29 mouse cellular contexts compared by ENCODE assay signal in genomic region chr9:106412210-106412609, GRCm38 (mm10). TPM values are rescaled to one million over a fixed set of nuclear protein-coding genes. Genes with fewer than 3 reads are reported as not detected.
DNase-seq lines count a peak whose midpoint lies in the region; ATAC-seq and TF ChIP-seq lines count a peak whose summit lies in the region.
"Had no signal": no experiment of that assay in that cellular context is flagged by ENCODE, and none has a peak within 500 bp of the region (broad histone marks: within the 10 kb centered on the region; RNA-seq: fewer than 3 reads in every experiment).

No protein-coding gene starts in this region.

- no peaks in the 10 kb centered on the region for H3K9me3 ChIP-seq in liver, embryonic 15.5 days (replicated peaks)
- H3K9me3 ChIP-seq: forebrain, embryonic 12.5 days; limb, embryonic 15.5 days; neural tube, embryonic 15.5 days; stomach, embryonic 15.5 days had no signal

- H3K4me2 ChIP-seq in liver, embryonic 15.5 days = peak overlapping the region; percentile 63
- H3K4me2 ChIP-seq: forebrain, embryonic 12.5 days; hindbrain, embryonic 14.5 days; limb, embryonic 15.5 days; neural tube, embryonic 15.5 days; stomach, embryonic 15.5 days had no signal

- no peaks in the 10 kb centered on the region for H3K36me3 ChIP-seq in liver, embryonic 15.5 days (replicated peaks)
- H3K36me3 ChIP-seq: forebrain, embryonic 12.5 days; G1E; limb, embryonic 15.5 days; neural tube, embryonic 15.5 days; stomach, embryonic 15.5 days had no signal

- H3K9ac ChIP-seq in liver, embryonic 15.5 days = no peak overlapping the region
- H3K9ac ChIP-seq: forebrain, embryonic 12.5 days; hindbrain, embryonic 14.5 days; limb, embryonic 15.5 days; neural tube, embryonic 15.5 days; stomach, embryonic 15.5 days had no signal

- DNase-seq in gastrocnemius, adult 2 months = no peak
- DNase-seq in gastrocnemius, postnatal 36 days = no peak
- DNase-seq in 3T3-L1 (ENCODE audit: low read depth, low spot score) = peak; percentile 32
- DNase-seq in gonadal fat pad, adult 2 months (ENCODE audit: low read depth) = peak; percentile 90
- no peak for DNase-seq in neural tube, embryonic 10.5 days (ENCODE audit: extremely low spot score, low spot score)
- no peak for DNase-seq in cerebellum, postnatal 36 days
- DNase-seq: adrenal gland, adult 8-10 months; B cell, adult 2 months; cerebellum, adult 11 months; cerebellum, adult 9-11 months; heart, adult 18-20 months; heart, postnatal 4 days; kidney, adult 18-20 months; kidney, postnatal 4 days; right cerebral cortex, adult 18-20 months; right cerebral cortex, postnatal 4 days; thymus, adult 2 months; thymus, postnatal 4 days had no signal

- TF ChIP-seq CTCF in gastrocnemius, adult 2 months (IDR thresholded peaks at IDR 0.05) = no peak

- no peak overlapping the region for H3K4me3 ChIP-seq in gastrocnemius, adult 2 months
- no peak overlapping the region for H3K4me3 ChIP-seq in liver, embryonic 15.5 days (replicated peaks)
- H3K4me3 ChIP-seq: forebrain, embryonic 12.5 days; limb, embryonic 15.5 days; neural tube, embryonic 15.5 days; stomach, embryonic 15.5 days had no signal

- intact Hi-C loops in gastrocnemius, adult 2 months (cut with DNase I) = no loop called here
- intact Hi-C loops in gastrocnemius, postnatal 36 days (cut with DNase I) = no loop called here

- peaks cover 2% of the 10 kb centered on the region for H3K27me3 ChIP-seq in liver, embryonic 15.5 days
- H3K27me3 ChIP-seq: CH12.LX; forebrain, embryonic 12.5 days; limb, embryonic 15.5 days; neural tube, embryonic 15.5 days; stomach, embryonic 15.5 days had no signal

- WGBS in liver, embryonic 15.5 days (ENCODE audit: insufficient replicate concordance) = 75% methylated on average over 3 of the region's 3 CpGs

- H3K27ac ChIP-seq in gastrocnemius, adult 2 months = peak overlapping the region; percentile 87
- H3K27ac ChIP-seq in liver, embryonic 15.5 days (replicated peaks) = peak overlapping the region; percentile 77
- H3K27ac ChIP-seq: forebrain, embryonic 12.5 days; hindbrain, embryonic 14.5 days; limb, embryonic 15.5 days; macrophage; neural tube, embryonic 15.5 days; stomach, embryonic 15.5 days had no signal

- peaks cover 34% of the 10 kb centered on the region for H3K4me1 ChIP-seq in liver, embryonic 15.5 days (replicated peaks)
- H3K4me1 ChIP-seq: forebrain, embryonic 12.5 days; stomach, embryonic 15.5 days had no signal

- ATAC-seq in liver, embryonic 15.5 days (ENCODE audit: insufficient read depth) = no peak
- ATAC-seq: activated CD4-positive, CD25-positive, alpha-beta regulatory T cell, adult 4 months; inflammation-experienced regulatory T-cells, adult 6 months had no signal

RNA-seq across cellular contexts. Expression of gene Rpl29, which starts 17.0 kb away (rescaled TPM):
- 100 to 1,000 TPM; 253 to 301 TPM for total RNA-seq in gastrocnemius, adult 2 months (2021)
- total RNA-seq in gastrocnemius, postnatal 36 days (2021) = 100 to 1,000 TPM; 218 to 266 TPM
- 567 and 580 TPM in 2 replicates for polyA plus RNA-seq in gonadal fat pad, adult 2 months (2012; rRNA removed)
- polyA plus RNA-seq in liver, embryonic 15.5 days (2015; fragmentation: Nextera tagmentation; extraction: Ambion mirVana) = 454 and 516 TPM in 2 replicates

RNA-seq across cellular contexts. Expression of gene Acy1, which starts 25.9 kb away (rescaled TPM):
- total RNA-seq in gastrocnemius, adult 2 months (2021) = 10 to 100 TPM in 1 of 2 experiments, 1 to 10 TPM in 1; 8.2 to 14.9 TPM
- 10 to 100 TPM in 1 of 2 experiments, 1 to 10 TPM in 1; 9.0 to 12.3 TPM for total RNA-seq in gastrocnemius, postnatal 36 days (2021)
- polyA plus RNA-seq in gonadal fat pad, adult 2 months (2012; rRNA removed) = 14.1 and 18.7 TPM in 2 replicates
- 32.4 and 35.5 TPM in 2 replicates for polyA plus RNA-seq in liver, embryonic 15.5 days (2015; fragmentation: Nextera tagmentation; extraction: Ambion mirVana)

RNA-seq across cellular contexts. Expression of gene Abhd14b, which starts 35.0 kb away (rescaled TPM):
- 1 to 10 TPM; 4.8 to 6.1 TPM for total RNA-seq in gastrocnemius, adult 2 months (2021)
- total RNA-seq in gastrocnemius, postnatal 36 days (2021) = 1 to 10 TPM; 3.5 to 4.5 TPM
- 133 and 140 TPM in 2 replicates for polyA plus RNA-seq in gonadal fat pad, adult 2 months (2012; rRNA removed)
- polyA plus RNA-seq in liver, embryonic 15.5 days (2015; fragmentation: Nextera tagmentation; extraction: Ambion mirVana) = 29.0 and 36.4 TPM in 2 replicates

RNA-seq across cellular contexts. Expression of gene Abhd14a, which starts 35.3 kb away (rescaled TPM):
- 10 to 100 TPM; 15.9 to 19.8 TPM for total RNA-seq in gastrocnemius, adult 2 months (2021)
- total RNA-seq in gastrocnemius, postnatal 36 days (2021) = 10 to 100 TPM; 14.6 to 15.7 TPM
- 26.9 and 36.5 TPM in 2 replicates for polyA plus RNA-seq in gonadal fat pad, adult 2 months (2012; rRNA removed)
- polyA plus RNA-seq in liver, embryonic 15.5 days (2015; fragmentation: Nextera tagmentation; extraction: Ambion mirVana) = 20.2 and 22.0 TPM in 2 replicates

RNA-seq across cellular contexts. Expression of gene Pcbp4, which starts 40.9 kb away (rescaled TPM):
- 10 to 100 TPM; 63.8 to 69.0 TPM for total RNA-seq in gastrocnemius, adult 2 months (2021)
- total RNA-seq in gastrocnemius, postnatal 36 days (2021) = 10 to 100 TPM; 58.0 to 58.3 TPM
- 51.1 and 53.6 TPM in 2 replicates for polyA plus RNA-seq in gonadal fat pad, adult 2 months (2012; rRNA removed)
- polyA plus RNA-seq in liver, embryonic 15.5 days (2015; fragmentation: Nextera tagmentation; extraction: Ambion mirVana) = 7.4 and 9.1 TPM in 2 replicates

Comparison
In these comparisons a context has a peak if more than half of its experiments do, and no peak if none do; other contexts are left out.
1. DNase-seq: peak in 3T3-L1 (single experiment) and gonadal fat pad, adult 2 months (single experiment); none in gastrocnemius, adult 2 months (single experiment), gastrocnemius, postnatal 36 days (0 of 2), neural tube, embryonic 10.5 days (single experiment) and cerebellum, postnatal 36 days (0 of 2).